In the genomic region with DNA sequence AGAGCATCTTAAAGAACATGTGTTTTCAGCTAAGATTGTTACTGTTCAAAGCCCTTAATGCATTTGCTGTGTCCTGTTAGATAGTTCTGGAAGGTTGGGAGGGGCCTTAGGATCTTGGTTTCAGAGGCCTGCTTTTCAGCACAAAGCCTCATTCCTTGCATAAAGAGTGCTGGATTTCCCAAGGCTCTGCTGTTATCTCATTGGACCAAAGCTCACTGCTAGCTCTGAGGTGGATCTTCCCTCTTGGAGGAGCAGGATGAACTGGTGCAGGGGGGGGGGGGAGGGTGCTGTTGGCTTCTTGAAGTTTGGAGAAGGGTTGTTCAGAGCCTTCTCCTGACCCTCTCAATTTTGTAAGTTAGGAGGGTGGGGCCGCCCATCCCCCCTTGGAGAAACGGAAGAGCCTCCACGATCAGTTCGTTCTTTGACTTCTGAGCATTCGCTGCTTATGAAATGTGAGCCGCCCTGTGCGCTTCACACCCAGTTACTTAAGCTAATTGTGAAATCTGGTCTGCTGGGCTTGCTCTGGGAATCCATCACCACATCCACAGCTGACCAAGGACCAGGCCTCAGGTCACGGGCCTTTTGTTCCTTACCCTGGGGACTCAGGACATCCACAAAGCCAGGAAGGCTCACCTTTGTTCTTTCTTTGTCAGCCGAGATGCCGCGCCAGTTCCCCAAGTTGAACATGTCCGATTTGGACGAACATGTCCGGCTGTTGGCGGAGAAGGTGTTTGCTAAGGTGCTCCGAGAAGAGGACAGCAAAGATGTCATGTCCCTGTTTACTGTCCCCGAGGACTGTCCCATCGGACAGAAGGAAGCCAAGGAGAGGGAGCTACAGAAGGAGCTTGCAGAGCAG, we compare ENCODE assay signal across 19 mouse cellular contexts. TPM values are rescaled to one million over a fixed set of nuclear protein-coding genes. Genes with fewer than 3 reads are reported as not detected.
A peak's percentile ranks its signal among the peaks of the same experiment; 100 is the strongest.
DNase-seq lines count a peak whose midpoint lies in the region; ATAC-seq and TF ChIP-seq lines count a peak whose summit lies in the region.
"Had no signal": no experiment of that assay in that cellular context is flagged by ENCODE, and none has a peak within 500 bp of the region (broad histone marks: within the 10 kb centered on the region; RNA-seq: fewer than 3 reads in every experiment).

No protein-coding gene starts in this region.

- intact Hi-C loops in gastrocnemius, adult 2 months (cut with DNase I): no loop called here

- H3K4me2 ChIP-seq in liver, postnatal 0 days (ENCODE audit: low read depth, low read length): peak overlapping the region; percentile 72
- H3K4me2 ChIP-seq: forebrain, embryonic 12.5 days; lung, embryonic 15.5 days; midbrain, embryonic 15.5 days; neural tube, embryonic 13.5 days; stomach, embryonic 15.5 days had no signal

- no peak for ATAC-seq in liver, postnatal 0 days
- ATAC-seq in monocyte, adult 5-6 weeks (replicated peaks; ENCODE audit: insufficient number of reproducible peaks, low FRiP score, low TSS enrichment, poor library complexity, severe bottlenecking): no peak; the same call in 1 of the 2 replicates
- ATAC-seq: midbrain, embryonic 15.5 days had no signal

- peak overlapping the region; percentile 28 for H3K27ac ChIP-seq in gastrocnemius, adult 2 months
- H3K27ac ChIP-seq in ES-Bruce4 (ENCODE audit: insufficient read depth, low read length): no peak overlapping the region
- H3K27ac ChIP-seq in embryonic facial prominence, embryonic 10.5 days (replicated peaks): peak overlapping the region; percentile 35
- peak overlapping the region; percentile 52 for H3K27ac ChIP-seq in liver, postnatal 0 days (ENCODE audit: low read depth)
- H3K27ac ChIP-seq in thymus, adult 2 months (ENCODE audit: control insufficient read depth, insufficient read depth, low read length): no peak overlapping the region
- H3K27ac ChIP-seq: forebrain, embryonic 12.5 days; lung, embryonic 15.5 days; midbrain, embryonic 15.5 days; neural tube, embryonic 13.5 days; stomach, embryonic 15.5 days had no signal

- no peaks in the 10 kb centered on the region for H3K9me3 ChIP-seq in ES-Bruce4 (replicated peaks; ENCODE audit: control insufficient read depth, insufficient read depth, low read length, poor library complexity, severe bottlenecking)
- no peaks in the 10 kb centered on the region for H3K9me3 ChIP-seq in embryonic facial prominence, embryonic 10.5 days
- H3K9me3 ChIP-seq in liver, postnatal 0 days (ENCODE audit: low read length): no peaks in the 10 kb centered on the region
- H3K9me3 ChIP-seq: forebrain, embryonic 12.5 days; lung, embryonic 15.5 days; midbrain, embryonic 15.5 days; neural tube, embryonic 13.5 days; stomach, embryonic 15.5 days had no signal

- no peak for TF ChIP-seq CTCF in gastrocnemius, adult 2 months (IDR thresholded peaks at IDR 0.05)
- no peak for TF ChIP-seq CTCF in ES-Bruce4 (IDR thresholded peaks at IDR 0.05; ENCODE audit: low read depth, low read length)
- no peak for TF ChIP-seq CTCF in liver, postnatal 0 days (IDR thresholded peaks at IDR 0.05; ENCODE audit: low read depth)
- TF ChIP-seq CTCF in thymus, adult 2 months (IDR thresholded peaks at IDR 0.05; ENCODE audit: borderline replicate concordance, control insufficient read depth, extremely low read depth, insufficient read depth, low read length, poor library complexity): no peak

- peaks cover 8% of the 10 kb centered on the region for H3K4me1 ChIP-seq in ES-Bruce4 (ENCODE audit: control insufficient read depth, insufficient read depth, low read length)
- H3K4me1 ChIP-seq in embryonic facial prominence, embryonic 10.5 days: peaks cover 51% of the 10 kb centered on the region
- H3K4me1 ChIP-seq in liver, postnatal 0 days (ENCODE audit: insufficient read depth): peaks cover 64% of the 10 kb centered on the region
- peaks cover 14% of the 10 kb centered on the region for H3K4me1 ChIP-seq in thymus, adult 2 months (replicated peaks; ENCODE audit: control insufficient read depth, insufficient read depth, low read length)
- H3K4me1 ChIP-seq: forebrain, embryonic 12.5 days had no signal

- H3K27me3 ChIP-seq in ES-Bruce4 (ENCODE audit: control insufficient read depth, insufficient read depth, low read length, poor library complexity, severe bottlenecking): no peaks in the 10 kb centered on the region
- peaks cover 1% of the 10 kb centered on the region; the same call in 1 of the 2 replicates for H3K27me3 ChIP-seq in embryonic facial prominence, embryonic 10.5 days (replicated peaks; ENCODE audit: low read depth, poor library complexity, severe bottlenecking)
- H3K27me3 ChIP-seq in liver, postnatal 0 days (ENCODE audit: insufficient read depth, low read length): no peaks in the 10 kb centered on the region
- H3K27me3 ChIP-seq in thymus, adult 2 months (ENCODE audit: control insufficient read depth, insufficient read depth, low read length): no peaks in the 10 kb centered on the region
- H3K27me3 ChIP-seq: forebrain, embryonic 12.5 days; lung, embryonic 15.5 days; midbrain, embryonic 15.5 days; neural tube, embryonic 13.5 days; stomach, embryonic 15.5 days had no signal

- WGBS in embryonic facial prominence, embryonic 10.5 days: 79% methylated on average over 18 of the region's 18 CpGs
- WGBS in liver, postnatal 0 days (ENCODE audit: insufficient replicate concordance): 78% methylated on average over 18 of the region's 18 CpGs
- 96% methylated on average over 18 of the region's 18 CpGs for WGBS in thymus, adult 2 months

- H3K36me3 ChIP-seq in ES-Bruce4 (ENCODE audit: control insufficient read depth, insufficient read depth, low read length, poor library complexity, severe bottlenecking): no peaks in the 10 kb centered on the region
- no peaks in the 10 kb centered on the region for H3K36me3 ChIP-seq in embryonic facial prominence, embryonic 10.5 days (replicated peaks)
- H3K36me3 ChIP-seq in liver, postnatal 0 days (replicated peaks; ENCODE audit: insufficient read depth, low read length): peaks cover 21% of the 10 kb centered on the region
- H3K36me3 ChIP-seq in thymus, adult 2 months (ENCODE audit: control insufficient read depth, insufficient read depth, low read length): no peaks in the 10 kb centered on the region
- H3K36me3 ChIP-seq: forebrain, embryonic 12.5 days; lung, embryonic 15.5 days; midbrain, embryonic 15.5 days; neural tube, embryonic 13.5 days; stomach, embryonic 15.5 days had no signal

- no peak for TF ChIP-seq POLR2A in ES-Bruce4 (IDR thresholded peaks at IDR 0.05; ENCODE audit: insufficient read depth, low read length)
- TF ChIP-seq POLR2A in thymus, adult 2 months (IDR thresholded peaks at IDR 0.05; ENCODE audit: control insufficient read depth, extremely low read depth, insufficient read depth, low read length, poor library complexity): no peak

- no peak overlapping the region; the same call in 1 of the 2 replicates for H3K4me3 ChIP-seq in gastrocnemius, adult 2 months
- H3K4me3 ChIP-seq in ES-Bruce4 (ENCODE audit: low read depth, low read length): 0 out of 2 replicates have a peak overlapping the region, but pooled peaks have one; percentile 6
- H3K4me3 ChIP-seq in embryonic facial prominence, embryonic 10.5 days: no peak overlapping the region
- peak overlapping the region; percentile 21 for H3K4me3 ChIP-seq in liver, postnatal 0 days (ENCODE audit: low read depth, low read length)
- no peak overlapping the region for H3K4me3 ChIP-seq in thymus, adult 2 months (ENCODE audit: control insufficient read depth, insufficient read depth, low read length)
- H3K4me3 ChIP-seq: forebrain, embryonic 12.5 days; lung, embryonic 15.5 days; midbrain, embryonic 15.5 days; neural tube, embryonic 13.5 days; stomach, embryonic 15.5 days had no signal

- TF ChIP-seq EP300 in ES-Bruce4 (IDR thresholded peaks at IDR 0.05; ENCODE audit: insufficient read depth, low read depth, low read length): no peak
- TF ChIP-seq EP300 in liver, postnatal 0 days (IDR thresholded peaks at IDR 0.05; ENCODE audit: low read depth): no peak

- no peak for DNase-seq in gastrocnemius, adult 2 months
- no peak for DNase-seq in gastrocnemius, postnatal 10 days
- no peak for DNase-seq in embryonic facial prominence, embryonic 10.5 days (ENCODE audit: low spot score)
- DNase-seq in liver, postnatal 0 days: peak; percentile 39
- no peak for DNase-seq in retina, postnatal 1 day
- no peak for DNase-seq in thymus, adult 2 months
- DNase-seq: adrenal gland, adult 2 months; cerebellum, postnatal 14 days; heart, adult 18-20 months; heart, postnatal 10 days; kidney, adult 9 months; thymus, postnatal 25 days had no signal

- H3K9ac ChIP-seq in ES-Bruce4 (ENCODE audit: low read depth, poor library complexity, severe bottlenecking): no peak overlapping the region
- H3K9ac ChIP-seq in liver, postnatal 0 days (replicated peaks): no peak overlapping the region
- H3K9ac ChIP-seq: forebrain, embryonic 12.5 days; lung, embryonic 15.5 days; midbrain, embryonic 15.5 days; neural tube, embryonic 13.5 days; stomach, embryonic 15.5 days had no signal

RNA-seq across cellular contexts. Expression of a gene that starts 9.4 kb away (rescaled TPM):
- total RNA-seq in gastrocnemius, adult 2 months (2021): 10 to 100 TPM in 1 of 2 experiments, 1 to 10 TPM in 1; 7.6 to 16.6 TPM
- 1 to 10 TPM; 4.8 to 7.2 TPM for total RNA-seq in gastrocnemius, postnatal 10 days (2021)
- 2.4 and 3.1 TPM in 2 replicates for polyA plus RNA-seq in ES-Bruce4 (2011; ENCODE audit: insufficient read depth, insufficient read length, low read depth, missing spikeins)
- 1.0 and 1.5 TPM in 2 replicates for polyA plus RNA-seq in embryonic facial prominence, embryonic 10.5 days (2016; fragmentation: Nextera tagmentation; extraction: Ambion mirVana)
- polyA plus RNA-seq in liver, postnatal 0 days (2015; fragmentation: Nextera tagmentation; extraction: Ambion mirVana): 12.3 and 16.6 TPM in 2 replicates
- 13.4 to 25.6 TPM (median 13.7 TPM) in 3 replicates for total RNA-seq in monocyte, adult 5-6 weeks (2017)
- polyA plus RNA-seq in thymus, adult 2 months (2012; rRNA removed): 6.8 and 9.8 TPM in 2 replicates

Comparison
In these comparisons a context has a peak if more than half of its experiments do, and no peak if none do; other contexts are left out.
1. H3K27ac ChIP-seq: peak in gastrocnemius, adult 2 months (single experiment), embryonic facial prominence, embryonic 10.5 days (single experiment) and liver, postnatal 0 days (single experiment); none in ES-Bruce4 (single experiment) and thymus, adult 2 months (single experiment).
2. H3K4me3 ChIP-seq: peak in ES-Bruce4 (single experiment) and liver, postnatal 0 days (single experiment); none in gastrocnemius, adult 2 months (single experiment), embryonic facial prominence, embryonic 10.5 days (single experiment) and thymus, adult 2 months (single experiment).